8 mouse cellular contexts compared by ENCODE assay signal in genomic region chr1:75142301-75143261, GRCm38 (mm10). TPM values are rescaled to one million over a fixed set of nuclear protein-coding genes. Genes with fewer than 3 reads are reported as not detected.
DNase-seq lines count a peak whose midpoint lies in the region; ATAC-seq lines count a peak whose summit lies in the region.

Cnppd1 (minus strand) TSS chr1:75142711.
Retreg2 (plus strand) TSS chr1:75142778.

- peak within 1 kb of the TSS; percentile 95 for H3K27ac ChIP-seq in hindbrain, embryonic 11.5 days (ENCODE audit: low read depth, low read length)

- DNase-seq in MN1 (ENCODE audit: low spot score), result peak; percentile 97
- peak; percentile 96 for DNase-seq in cerebellum, adult 9-10 months
- DNase-seq in frontal cortex, adult 2 months (ENCODE audit: extremely low spot score in 1 of 2, low spot score in 1 of 2), result peak; percentile 89 to 97
- peak; percentile 98 for DNase-seq in hindbrain, embryonic 11.5 days (ENCODE audit: low spot score)
- peak; percentile 95 to 97 for DNase-seq in layer of hippocampus, postnatal 10 days (ENCODE audit: low spot score in 2 of 2)
- peak; percentile 97 for DNase-seq in lung, postnatal 10 days
- DNase-seq in ovary, postnatal 36 days (ENCODE audit: low spot score), result peak; percentile 97
- peak; percentile 97 for DNase-seq in thymus, postnatal 25 days

- H3K4me1 ChIP-seq in hindbrain, embryonic 11.5 days (replicated peaks; ENCODE audit: control insufficient read depth, insufficient read depth, low read length), result peaks cover 9% of the 10 kb centered on the region; the same call in 1 of the 2 replicates

- no peaks in the 10 kb centered on the region for H3K9me3 ChIP-seq in hindbrain, embryonic 11.5 days (ENCODE audit: control insufficient read depth, low read length)

- peaks cover 11% of the 10 kb centered on the region; the same call in 1 of the 2 replicates for H3K36me3 ChIP-seq in hindbrain, embryonic 11.5 days (ENCODE audit: control insufficient read depth, insufficient read depth, low read length)

- peak within 1 kb of the TSS; percentile 85 for H3K9ac ChIP-seq in hindbrain, embryonic 11.5 days (ENCODE audit: low read depth, low read length)

- WGBS in hindbrain, embryonic 11.5 days, result under 1% methylated on average over 83 of the region's 91 CpGs

- H3K4me2 ChIP-seq in hindbrain, embryonic 11.5 days (replicated peaks; ENCODE audit: low read depth, low read length), result peak within 1 kb of the TSS; percentile 86

- peak; percentile 91 for ATAC-seq in hindbrain, embryonic 11.5 days (ENCODE audit: low FRiP score)

- H3K27me3 ChIP-seq in hindbrain, embryonic 11.5 days (ENCODE audit: control insufficient read depth, insufficient read depth, low read length), result no peaks in the 10 kb centered on the region

- peak within 1 kb of the TSS; percentile 78 for H3K4me3 ChIP-seq in hindbrain, embryonic 11.5 days (ENCODE audit: low read depth, low read length)

RNA-seq across cellular contexts. Expression of gene Cnppd1, which starts in this region (rescaled TPM):
- 31.9 and 35.3 TPM in 2 replicates for polyA plus RNA-seq in frontal cortex, adult 2 months (2012; rRNA removed)
- 47.4 and 49.0 TPM in 2 replicates for polyA plus RNA-seq in hindbrain, embryonic 11.5 days (2014; fragmentation: Nextera tagmentation; extraction: Ambion mirVana)
- 10 to 100 TPM; 35.3 to 35.8 TPM for total RNA-seq in layer of hippocampus, postnatal 10 days (2021)

RNA-seq across cellular contexts. Expression of gene Retreg2, which starts in this region (rescaled TPM):
- polyA plus RNA-seq in frontal cortex, adult 2 months (2012; rRNA removed), result 189 and 211 TPM in 2 replicates
- polyA plus RNA-seq in hindbrain, embryonic 11.5 days (2014; fragmentation: Nextera tagmentation; extraction: Ambion mirVana), result 50.3 and 58.4 TPM in 2 replicates
- total RNA-seq in layer of hippocampus, postnatal 10 days (2021), result 100 to 1,000 TPM; 138 to 144 TPM

Comparison
In these comparisons a context has a peak if more than half of its experiments do, and no peak if none do; other contexts are left out.
1. Peak in every context shown above with its lines: DNase-seq, ATAC-seq, H3K4me3 ChIP-seq and H3K27ac ChIP-seq.